Mouse (Mus musculus) Muller cell, postnatal 12 days (primary cell): ENCODE measurements around the gene Tmem170b.
A peak's percentile ranks its signal among the peaks of the same experiment; 100 is the strongest.
"Not testable (repeated sequence)": the region's sequence is repeated elsewhere in the genome, so short reads cannot be mapped to it uniquely, and the experiment has no call there.

Experiments used
- DNase-seq: peaks from one replicate; pipeline ENCODE4 v3.0.0-alpha.2; 2015; ENCODE audit errors: inconsistent ontology term

Tmem170b gene

GRCm38 (mm10) chr13:41669951-41670350 is 64.2 kb downstream of the Tmem170b start:
- peak; percentile 43 for DNase-seq

- peak; percentile 74 for DNase-seq
Measured at GRCm38 (mm10) chr13:41670386-41671130, 64.9 kb downstream of the Tmem170b start.

GRCm38 (mm10) chr13:41671136-41671705 is 65.5 kb downstream of the Tmem170b start:
- no peak for DNase-seq

GRCm38 (mm10) chr13:41672904-41673303 is 67.2 kb downstream of the Tmem170b start:
- not testable (repeated sequence) for DNase-seq

GRCm38 (mm10) chr13:41673541-41673940 is 67.8 kb downstream of the Tmem170b start:
- no peak for DNase-seq

- not testable (repeated sequence) for DNase-seq
Measured at GRCm38 (mm10) chr13:41674608-41675007, 68.9 kb downstream of the Tmem170b start.

GRCm38 (mm10) chr13:41675498-41675897 is 69.8 kb downstream of the Tmem170b start:
- no peak for DNase-seq

GRCm38 (mm10) chr13:41675966-41676835 is 70.5 kb downstream of the Tmem170b start:
- peak; percentile 30 for DNase-seq

GRCm38 (mm10) chr13:41676836-41677186 is 71.1 kb downstream of the Tmem170b start:
- DNase-seq: peak; percentile 36

GRCm38 (mm10) chr13:41680854-41681549 is 75.3 kb downstream of the Tmem170b start:
- no peak for DNase-seq

- no peak for DNase-seq
Measured at GRCm38 (mm10) chr13:41682341-41683119, 76.8 kb downstream of the Tmem170b start.

GRCm38 (mm10) chr13:41683356-41684012 is 77.8 kb downstream of the Tmem170b start:
- no peak for DNase-seq

- no peak for DNase-seq
Measured at GRCm38 (mm10) chr13:41685499-41685898, 79.8 kb downstream of the Tmem170b start.

GRCm38 (mm10) chr13:41689055-41689454 is 83.3 kb downstream of the Tmem170b start:
- no peak for DNase-seq

GRCm38 (mm10) chr13:41689598-41690045 is 83.9 kb downstream of the Tmem170b start:
- peak; percentile 87 for DNase-seq
